Mouse (Mus musculus): Measurements from ENCODE around the gene Anks1b. TPM values are rescaled to one million over a fixed set of nuclear protein-coding genes. Genes with fewer than 3 reads are reported as not detected.

Anks1b gene
- polyA plus RNA-seq, 1 experiment, result 0.03 TPM

GRCm38 (mm10) chr10:90904185-90904584 is 1030.9 kb downstream of the Anks1b start:
- Histone ChIP-seq H3K4me3 (ENCODE audit: low read depth, low read length) (no peak overlapping the region), H3K36me3 (ENCODE audit: control insufficient read depth, insufficient read depth, low read length) (no peaks in the 10 kb centered on the region), H3K4me1 (ENCODE audit: control insufficient read depth, insufficient read depth, insufficient read length, low read length) (no peaks in the 10 kb centered on the region), H3K27ac (ENCODE audit: insufficient read depth, low read depth, low read length) (no peak overlapping the region), H3K27me3 (ENCODE audit: control insufficient read depth, insufficient read depth, low read length) (no peaks in the 10 kb centered on the region)
- TF ChIP-seq CTCF (IDR thresholded peaks at IDR 0.05; ENCODE audit: extremely low read depth, insufficient read length, insufficient replicate concordance, low read depth, low read length) (no peak), POLR2A (IDR thresholded peaks at IDR 0.05; ENCODE audit: low read depth, low read length) (no peak)

- Histone ChIP-seq H3K4me3 (ENCODE audit: low read depth, low read length) (no peak overlapping the region), H3K36me3 (ENCODE audit: control insufficient read depth, insufficient read depth, low read length) (no peaks in the 10 kb centered on the region), H3K4me1 (ENCODE audit: control insufficient read depth, insufficient read depth, insufficient read length, low read length) (no peaks in the 10 kb centered on the region), H3K27me3 (ENCODE audit: control insufficient read depth, insufficient read depth, low read length) (no peaks in the 10 kb centered on the region), H3K27ac (ENCODE audit: insufficient read depth, low read depth, low read length) (no peak overlapping the region)
- no peak for TF ChIP-seq CTCF (IDR thresholded peaks at IDR 0.05; ENCODE audit: extremely low read depth, insufficient read length, insufficient replicate concordance, low read depth, low read length)
- no peak for TF ChIP-seq POLR2A (IDR thresholded peaks at IDR 0.05; ENCODE audit: low read depth, low read length)
- WGBS, result 68% methylated on average over 8 of the region's 8 CpGs
Observed at GRCm38 (mm10) chr10:90907381-90907780, 1034.1 kb downstream of the Anks1b start.

GRCm38 (mm10) chr10:90923476-90923875 is 1050.2 kb downstream of the Anks1b start:
- Histone ChIP-seq H3K27me3 (ENCODE audit: control insufficient read depth, insufficient read depth, low read length) (no peaks in the 10 kb centered on the region), H3K36me3 (ENCODE audit: control insufficient read depth, insufficient read depth, low read length) (no peaks in the 10 kb centered on the region), H3K27ac (ENCODE audit: insufficient read depth, low read depth, low read length) (no peak overlapping the region), H3K4me3 (ENCODE audit: low read depth, low read length) (no peak overlapping the region), H3K4me1 (ENCODE audit: control insufficient read depth, insufficient read depth, insufficient read length, low read length) (no peaks in the 10 kb centered on the region)
- 82% methylated on average over 7 of the region's 7 CpGs for WGBS
- TF ChIP-seq POLR2A (IDR thresholded peaks at IDR 0.05; ENCODE audit: low read depth, low read length) (no peak), CTCF (IDR thresholded peaks at IDR 0.05; ENCODE audit: extremely low read depth, insufficient read length, insufficient replicate concordance, low read depth, low read length) (no peak)

GRCm38 (mm10) chr10:90933088-90933487 is 1059.8 kb downstream of the Anks1b start:
- no peak overlapping the region for H3K4me3 ChIP-seq (ENCODE audit: low read depth, low read length)
- TF ChIP-seq CTCF (IDR thresholded peaks at IDR 0.05; ENCODE audit: extremely low read depth, insufficient read length, insufficient replicate concordance, low read depth, low read length), result no peak
- TF ChIP-seq POLR2A (IDR thresholded peaks at IDR 0.05; ENCODE audit: low read depth, low read length), result no peak
- no peaks in the 10 kb centered on the region for H3K27me3 ChIP-seq (ENCODE audit: control insufficient read depth, insufficient read depth, low read length)
- H3K36me3 ChIP-seq (ENCODE audit: control insufficient read depth, insufficient read depth, low read length), result no peaks in the 10 kb centered on the region
- no peak overlapping the region for H3K27ac ChIP-seq (ENCODE audit: insufficient read depth, low read depth, low read length)
- no peaks in the 10 kb centered on the region for H3K4me1 ChIP-seq (ENCODE audit: control insufficient read depth, insufficient read depth, insufficient read length, low read length)
- WGBS, result 75% methylated on average over 5 of the region's 5 CpGs

GRCm38 (mm10) chr10:90934678-90935077 is 1061.4 kb downstream of the Anks1b start:
- no peaks in the 10 kb centered on the region for H3K36me3 ChIP-seq (ENCODE audit: control insufficient read depth, insufficient read depth, low read length)
- TF ChIP-seq CTCF (IDR thresholded peaks at IDR 0.05; ENCODE audit: extremely low read depth, insufficient read length, insufficient replicate concordance, low read depth, low read length), result no peak
- no peak for TF ChIP-seq POLR2A (IDR thresholded peaks at IDR 0.05; ENCODE audit: low read depth, low read length)
- H3K27ac ChIP-seq (ENCODE audit: insufficient read depth, low read depth, low read length), result no peak overlapping the region
- no peaks in the 10 kb centered on the region for H3K4me1 ChIP-seq (ENCODE audit: control insufficient read depth, insufficient read depth, insufficient read length, low read length)
- H3K4me3 ChIP-seq (ENCODE audit: low read depth, low read length), result no peak overlapping the region
- H3K27me3 ChIP-seq (ENCODE audit: control insufficient read depth, insufficient read depth, low read length), result no peaks in the 10 kb centered on the region
- 60% methylated on average over 13 of the region's 13 CpGs for WGBS

- WGBS, result 69% methylated on average over 5 of the region's 5 CpGs
- Histone ChIP-seq H3K27me3 (ENCODE audit: control insufficient read depth, insufficient read depth, low read length) (no peaks in the 10 kb centered on the region), H3K27ac (ENCODE audit: insufficient read depth, low read depth, low read length) (no peak overlapping the region)
Observed at GRCm38 (mm10) chr10:90937721-90938460, 1064.6 kb downstream of the Anks1b start.

GRCm38 (mm10) chr10:90940521-90941520 is 1067.5 kb downstream of the Anks1b start:
- Histone ChIP-seq H3K36me3 (ENCODE audit: control insufficient read depth, insufficient read depth, low read length) (no peaks in the 10 kb centered on the region), H3K27me3 (ENCODE audit: control insufficient read depth, insufficient read depth, low read length) (no peaks in the 10 kb centered on the region), H3K4me1 (ENCODE audit: control insufficient read depth, insufficient read depth, insufficient read length, low read length) (no peaks in the 10 kb centered on the region), H3K27ac (ENCODE audit: insufficient read depth, low read depth, low read length) (no peak overlapping the region), H3K4me3 (ENCODE audit: low read depth, low read length) (no peak overlapping the region)
- TF ChIP-seq POLR2A (IDR thresholded peaks at IDR 0.05; ENCODE audit: low read depth, low read length) (no peak), CTCF (IDR thresholded peaks at IDR 0.05; ENCODE audit: extremely low read depth, insufficient read length, insufficient replicate concordance, low read depth, low read length) (no peak)
- 90% methylated on average over 15 of the region's 15 CpGs for WGBS

More at GRCm38 (mm10) chr10:90937721-90938460, 1064.6 kb downstream of the Anks1b start:
- TF ChIP-seq CTCF (IDR thresholded peaks at IDR 0.05; ENCODE audit: extremely low read depth, insufficient read length, insufficient replicate concordance, low read depth, low read length), result no peak
- no peak for TF ChIP-seq POLR2A (IDR thresholded peaks at IDR 0.05; ENCODE audit: low read depth, low read length)
- no peak overlapping the region for H3K4me3 ChIP-seq (ENCODE audit: low read depth, low read length)
- H3K36me3 ChIP-seq (ENCODE audit: control insufficient read depth, insufficient read depth, low read length), result no peaks in the 10 kb centered on the region
- H3K4me1 ChIP-seq (ENCODE audit: control insufficient read depth, insufficient read depth, insufficient read length, low read length), result no peaks in the 10 kb centered on the region

Measured in small intestine, adult 2 months (tissue).